Mouse (Mus musculus) urinary bladder, adult 18-20 months (tissue): ENCODE data around the gene Wdr45.
"Not testable (repeated sequence)": the region's sequence is repeated elsewhere in the genome, so short reads cannot be mapped to it uniquely, and the experiment has no call there.

Source experiments
- DNase-seq, 2 experiments: peaks; one replicate each; pipeline ENCODE4 v3.0.0; 2022; ENCODE audit warnings: low spot score in 2 of 2, mixed read lengths in 2 of 2

Gene Wdr45

DNA sequence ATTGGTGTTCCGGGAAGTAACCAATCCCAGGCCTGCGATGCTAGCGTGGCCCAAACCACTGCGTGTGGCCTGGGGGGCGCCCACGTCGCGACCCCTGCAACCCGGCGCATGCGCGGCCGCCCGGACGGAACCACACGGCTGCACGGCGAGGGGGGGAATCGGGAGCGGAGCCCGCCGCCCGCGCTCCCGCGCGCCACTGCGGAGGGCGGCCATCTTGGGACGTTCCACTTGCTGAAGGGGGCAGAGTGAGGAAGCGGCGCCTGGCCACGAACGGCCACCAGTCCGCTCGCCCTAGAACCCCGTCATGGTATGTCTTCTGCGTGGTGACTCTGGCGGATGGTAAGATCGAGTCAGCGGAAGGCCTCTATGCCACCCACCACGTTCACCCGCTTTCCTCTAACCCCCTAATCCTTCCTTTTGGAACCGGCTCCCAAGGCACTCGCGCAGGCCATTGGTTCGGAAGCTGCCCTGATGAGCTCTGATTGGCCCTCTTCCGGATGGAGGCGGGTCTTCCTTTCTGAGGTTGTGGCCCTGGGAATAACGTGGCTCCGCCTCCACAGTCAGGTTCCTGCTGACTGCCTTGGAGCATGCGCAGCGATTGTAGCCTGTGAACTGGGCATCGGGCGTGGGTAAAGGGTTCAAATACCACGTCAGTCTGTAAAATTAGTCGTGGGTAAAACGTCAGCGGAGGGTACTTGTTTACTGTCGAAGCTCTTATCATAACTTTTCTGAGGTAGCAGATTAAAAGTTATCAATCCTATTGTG is at the start of gene Wdr45:
Gene Wdr45, plus strand, starts transcription at position 199 of the 765 bp plus-strand sequence.
- DNase-seq: peak; percentile 66 to 84

DNA sequence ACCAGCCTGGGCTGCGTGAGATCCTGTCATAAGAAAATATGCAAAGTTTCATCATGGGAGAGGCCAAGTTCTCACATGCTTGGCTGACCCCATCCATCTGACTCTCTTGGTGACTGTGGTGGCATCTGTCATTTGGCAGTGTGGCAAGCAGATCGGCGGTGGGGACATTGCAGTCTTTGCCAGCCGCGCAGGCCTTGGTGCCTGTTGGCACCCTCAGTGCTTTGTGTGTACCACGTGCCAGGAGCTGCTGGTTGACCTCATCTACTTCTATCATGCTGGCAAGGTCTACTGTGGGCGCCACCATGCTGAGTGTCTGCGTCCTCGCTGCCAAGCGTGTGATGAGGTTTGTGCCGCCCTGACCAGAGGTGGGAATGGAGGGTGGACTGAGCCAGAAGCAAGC is 49.3 kb upstream of the Wdr45 start:
- no peak for DNase-seq

DNA sequence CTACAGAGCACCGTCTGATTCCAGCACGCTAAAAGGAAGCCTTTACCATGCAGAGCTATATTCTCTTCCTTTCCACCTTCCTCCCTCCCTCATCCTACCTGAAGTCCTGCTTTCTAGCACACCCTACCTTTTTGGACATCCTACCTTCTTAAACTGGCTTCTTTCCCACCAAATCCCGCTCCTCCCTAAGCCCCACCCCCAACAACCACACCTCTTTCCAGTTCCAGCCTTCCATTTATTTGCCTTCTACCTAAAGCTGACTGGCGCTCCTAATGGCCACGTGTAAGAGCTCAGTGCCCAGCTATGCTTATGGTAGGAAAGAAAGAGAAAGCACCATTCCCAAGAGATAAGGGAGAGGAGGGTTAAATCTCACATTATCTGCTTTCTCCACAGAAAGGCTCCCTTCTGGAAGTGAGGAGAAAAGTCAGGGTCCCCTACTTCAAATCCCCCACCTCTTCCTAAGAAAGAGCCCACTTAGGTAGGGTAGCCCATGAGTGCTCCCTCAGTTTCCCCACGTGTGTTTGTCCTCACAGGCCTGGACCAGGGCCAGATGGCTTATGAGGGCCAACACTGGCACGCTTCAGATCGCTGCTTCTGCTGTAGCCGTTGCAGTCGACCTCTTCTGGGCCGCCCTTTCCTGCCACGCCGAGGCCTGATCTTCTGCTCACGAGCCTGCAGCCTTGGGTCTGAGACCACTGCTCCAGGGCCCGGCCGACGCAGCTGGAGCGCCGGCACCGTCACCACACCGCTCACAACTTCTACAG is 48.2 kb upstream of the Wdr45 start:
- no peak for DNase-seq

DNA sequence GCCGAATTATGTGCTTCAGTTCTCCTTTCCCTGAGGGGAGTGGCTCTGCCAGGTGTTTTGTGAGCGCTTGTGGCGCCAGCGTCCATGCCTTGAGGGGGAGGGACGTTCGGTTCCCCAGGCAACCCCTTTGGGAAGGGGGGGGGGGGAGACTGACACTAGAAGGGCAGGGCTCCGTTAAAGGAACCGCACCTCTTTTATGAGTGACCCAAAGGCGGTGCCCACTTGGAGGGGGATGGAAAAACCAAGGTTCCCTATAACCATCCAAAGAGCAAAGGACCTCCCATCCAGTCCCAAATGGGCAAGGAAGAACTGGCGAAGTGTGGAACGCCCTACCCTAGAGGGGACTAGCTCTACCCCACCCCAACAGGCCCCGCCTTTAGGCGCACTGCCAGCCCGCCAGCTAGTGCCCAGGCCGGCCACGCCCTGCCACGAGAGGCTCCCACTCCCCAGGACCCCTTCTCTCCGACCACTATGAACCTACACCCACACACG is 43.7 kb upstream of the Wdr45 start:
- peak; percentile 59 to 68 for DNase-seq

DNA sequence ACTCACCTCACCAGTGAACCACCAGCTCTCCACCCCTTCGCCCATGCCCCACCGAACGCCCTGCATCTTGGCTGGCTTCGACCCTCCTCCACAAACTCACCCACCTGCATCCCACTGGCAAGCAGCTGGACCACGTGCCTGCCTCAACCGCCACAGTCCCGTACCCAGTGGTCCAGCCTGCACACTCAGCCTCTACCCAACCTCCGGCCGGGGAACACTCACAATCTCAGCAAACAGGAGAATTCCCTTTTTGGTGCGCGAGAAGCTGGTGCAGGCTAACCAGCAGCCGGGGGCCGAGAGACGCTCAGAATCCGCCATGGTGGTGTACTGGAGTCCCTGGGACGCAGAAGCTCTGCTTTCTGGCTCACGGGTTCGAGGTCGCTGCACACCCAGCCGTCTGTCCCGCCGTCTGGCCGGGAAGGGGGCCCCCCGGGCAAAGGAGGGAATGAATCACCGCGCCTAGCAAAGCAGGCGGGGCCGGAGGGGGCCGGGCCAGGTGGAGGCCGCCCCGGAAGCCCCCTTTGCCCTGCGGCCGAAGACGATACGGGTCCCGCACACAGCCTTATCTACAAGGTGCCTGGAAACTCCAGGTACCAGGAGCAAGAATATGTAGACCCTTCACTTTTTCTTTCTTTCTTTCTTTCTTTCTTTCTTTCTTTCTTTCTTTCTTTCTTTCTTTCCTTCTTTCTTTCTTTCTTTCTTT is 43.1 kb upstream of the Wdr45 start, which contains the start of gene Plp2:
Gene Plp2, minus strand, starts transcription at position 470 of the 703 bp plus-strand sequence.
- DNase-seq: peak; percentile 46 to 48

DNA sequence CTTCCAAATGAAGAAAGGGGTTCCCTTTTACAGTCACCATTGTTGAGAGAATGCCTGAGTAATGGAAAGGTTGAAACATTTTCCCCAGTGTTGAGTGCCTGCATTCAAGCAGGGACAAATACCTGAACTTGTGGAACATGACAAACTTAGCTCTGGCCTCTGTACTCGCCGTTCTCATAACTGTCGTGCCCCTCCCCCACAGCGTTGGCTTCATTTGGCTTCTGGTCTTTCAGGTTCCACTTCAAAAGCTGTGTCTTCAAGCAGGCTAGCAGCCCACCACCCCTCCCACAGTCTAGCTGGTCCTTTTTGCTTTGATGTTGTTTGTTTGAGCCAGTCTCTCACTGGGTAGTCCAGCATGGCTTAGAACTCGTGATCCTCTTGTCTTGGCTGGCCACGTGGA is 41.4 kb upstream of the Wdr45 start:
- no peak for DNase-seq

DNA sequence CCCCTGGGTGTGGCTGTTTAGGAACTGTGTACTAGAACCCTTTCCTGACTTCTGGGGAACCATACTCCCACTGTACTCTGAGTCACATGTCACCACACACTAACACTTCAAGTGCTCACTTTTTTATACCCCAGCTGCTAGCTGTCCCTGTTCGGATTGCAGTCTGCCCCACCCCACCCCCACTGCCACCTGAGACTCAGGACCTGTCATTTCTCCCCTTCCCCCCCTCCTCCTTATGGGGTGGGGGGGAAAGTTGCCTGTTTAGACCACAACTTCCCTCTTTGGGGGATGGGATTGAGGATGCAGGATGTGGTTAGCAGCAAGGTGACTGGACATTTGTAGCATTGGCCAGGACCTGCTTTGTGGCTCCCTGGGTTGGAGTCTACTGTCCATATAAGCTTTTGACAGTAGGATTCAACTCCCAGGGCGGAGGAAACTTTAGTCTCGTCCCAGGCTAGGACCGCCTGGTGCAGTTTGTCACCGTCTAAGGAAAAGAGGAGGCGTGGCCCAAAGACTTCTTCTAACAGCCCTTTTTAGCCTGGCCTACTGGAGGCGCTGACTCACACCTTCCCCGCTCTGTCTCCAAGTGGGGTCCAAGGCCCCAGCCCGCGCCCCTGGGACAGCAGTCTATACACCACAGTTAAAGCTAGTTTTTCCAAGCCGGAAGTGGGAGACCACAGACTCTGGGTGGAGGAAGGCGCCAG is 40.4 kb upstream of the Wdr45 start:
- DNase-seq: no peak

DNA sequence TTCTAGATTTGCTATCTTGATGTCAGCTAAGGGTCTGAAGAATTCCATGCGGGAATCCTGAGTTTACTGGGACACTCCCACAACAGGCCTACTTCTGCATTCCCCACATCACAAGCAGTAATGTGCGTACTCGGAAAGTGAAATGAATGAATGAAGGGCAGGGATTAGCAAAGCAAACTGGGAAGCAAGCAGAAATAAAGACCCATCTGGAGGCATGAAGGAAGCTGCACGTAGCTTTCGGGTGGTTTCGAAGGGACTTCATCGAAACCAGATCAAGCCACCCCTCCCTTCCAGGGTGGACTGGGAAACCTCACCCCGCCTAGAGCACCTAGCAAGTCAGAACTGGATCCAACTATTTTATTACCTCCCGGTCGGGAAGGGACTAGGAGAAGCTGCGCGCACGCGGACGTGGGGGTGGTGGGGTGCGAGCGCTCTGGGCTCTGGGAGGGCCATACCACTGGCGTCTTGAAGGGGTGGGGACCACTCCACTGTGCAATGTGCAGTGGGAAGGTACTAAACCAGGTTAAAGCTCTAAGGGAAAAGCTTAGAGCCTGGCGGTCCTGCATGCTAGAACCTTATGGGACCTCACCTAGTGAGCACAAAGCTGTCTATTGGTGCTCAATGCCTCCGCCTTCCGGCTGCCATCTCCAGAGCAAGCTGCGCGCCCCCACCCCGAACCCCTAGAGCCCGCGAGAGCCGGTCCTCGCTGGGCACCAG is 39.7 kb upstream of the Wdr45 start:
- no peak for DNase-seq

DNA sequence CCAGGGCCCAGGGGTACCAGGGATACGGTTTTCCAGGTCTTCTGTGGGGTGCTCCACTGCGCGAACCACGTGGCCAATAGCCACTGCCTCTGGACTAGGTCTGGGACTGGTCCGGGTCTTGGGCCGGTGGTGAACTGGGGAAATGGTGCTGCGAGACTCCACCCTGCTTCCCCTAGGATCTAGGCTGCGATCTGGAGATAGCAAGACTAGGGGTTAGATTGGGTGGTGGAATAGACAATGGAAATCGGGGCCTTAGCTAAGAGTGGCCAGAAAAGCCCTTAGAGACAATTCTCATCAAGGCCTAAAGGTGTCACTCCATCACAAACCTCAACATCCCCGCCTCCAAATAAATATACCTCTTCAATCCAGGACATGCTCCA is 39.1 kb upstream of the Wdr45 start:
- no peak for DNase-seq

DNA sequence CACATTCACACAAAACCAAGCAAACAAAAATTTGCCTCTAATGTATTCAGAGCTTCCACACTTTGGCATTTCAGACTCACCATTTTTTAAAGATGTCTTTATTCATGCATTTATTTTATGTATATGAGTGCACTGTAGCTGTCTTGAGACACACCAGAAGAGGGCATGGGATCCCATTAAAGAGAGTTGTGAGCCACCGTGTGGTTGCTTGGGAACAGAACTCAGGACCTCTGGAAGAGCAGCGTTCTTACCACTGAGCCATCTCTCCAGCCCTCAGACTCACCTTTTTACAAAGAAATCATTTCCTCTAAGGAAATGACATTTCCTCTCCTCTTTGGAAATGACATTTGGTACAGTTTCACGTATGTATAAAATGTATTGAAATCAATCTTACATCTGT is 35.1 kb upstream of the Wdr45 start:
- no peak for DNase-seq

DNA sequence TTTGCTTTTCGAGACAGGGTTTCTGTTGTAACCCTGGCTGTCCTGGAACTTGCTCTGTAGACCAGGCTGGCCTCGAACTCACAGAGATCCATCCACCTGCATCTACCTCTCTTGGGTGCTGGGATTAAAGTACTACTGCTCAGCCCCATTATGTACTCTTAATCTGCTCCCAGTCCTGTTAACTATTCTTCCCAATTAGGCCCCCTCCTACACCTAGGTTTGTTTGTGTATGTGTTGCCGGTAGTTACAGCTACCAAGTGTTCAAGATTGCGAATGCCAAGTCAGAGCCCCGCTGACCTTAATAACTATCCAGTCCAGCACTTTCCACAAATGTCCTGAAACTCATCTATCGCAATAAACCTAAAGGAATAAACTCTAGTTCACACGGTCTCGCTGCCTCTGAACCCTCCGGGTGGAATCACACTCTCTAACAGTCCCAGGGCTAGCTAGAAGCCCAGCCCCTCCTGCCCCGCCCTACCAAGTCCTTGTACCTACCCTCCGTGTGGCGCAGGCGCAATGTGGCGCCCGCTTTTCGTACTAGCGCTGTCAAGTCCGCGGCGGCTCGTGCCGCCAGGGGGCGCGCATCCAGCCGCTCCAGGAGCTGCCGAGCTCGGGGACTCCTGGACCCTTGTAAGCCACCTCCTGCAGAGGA is 34.6 kb upstream of the Wdr45 start:
- DNase-seq: peak; percentile 58 to 73

DNA sequence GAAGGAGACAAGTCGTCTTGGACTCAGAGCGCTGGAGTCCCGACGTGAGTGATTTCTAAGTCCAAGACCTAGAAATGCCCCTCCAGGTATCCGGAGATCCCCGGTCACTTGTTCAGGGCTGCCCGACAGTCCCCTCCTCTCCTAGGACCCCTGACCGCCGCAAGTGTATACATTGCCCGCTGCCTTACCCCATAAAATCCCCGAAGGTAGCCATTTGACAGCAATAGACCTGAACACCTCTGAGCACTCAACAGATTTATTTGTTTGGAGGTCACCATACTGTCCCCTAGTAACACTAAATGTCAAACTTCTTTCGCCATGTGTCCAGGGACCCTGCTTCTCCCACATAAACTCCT is 34.1 kb upstream of the Wdr45 start:
- DNase-seq: no peak

DNA sequence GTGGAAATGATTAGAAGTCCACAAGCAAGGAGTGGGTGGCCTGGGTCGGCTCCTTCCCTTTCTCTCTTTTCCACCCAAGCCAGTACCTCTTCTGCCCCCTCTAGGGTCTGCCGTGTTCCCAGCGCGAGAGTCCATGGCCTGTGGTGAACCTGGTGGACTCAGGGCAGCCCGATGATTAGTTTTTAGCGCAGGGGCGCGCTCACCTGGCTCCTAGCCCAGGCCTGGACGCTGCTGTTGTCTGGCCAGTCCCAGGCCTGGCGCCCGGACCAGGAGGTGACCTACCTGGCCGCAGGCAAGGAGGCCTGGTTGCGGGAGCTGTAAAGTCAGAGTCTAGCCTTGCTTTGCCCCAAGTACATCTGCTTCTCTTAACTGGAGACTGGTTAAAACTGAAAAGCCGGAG is 33.3 kb upstream of the Wdr45 start, which contains the start of gene Magix:
Gene Magix, minus strand, starts transcription at position 388 of the 400 bp plus-strand sequence.
- DNase-seq: no peak

DNA sequence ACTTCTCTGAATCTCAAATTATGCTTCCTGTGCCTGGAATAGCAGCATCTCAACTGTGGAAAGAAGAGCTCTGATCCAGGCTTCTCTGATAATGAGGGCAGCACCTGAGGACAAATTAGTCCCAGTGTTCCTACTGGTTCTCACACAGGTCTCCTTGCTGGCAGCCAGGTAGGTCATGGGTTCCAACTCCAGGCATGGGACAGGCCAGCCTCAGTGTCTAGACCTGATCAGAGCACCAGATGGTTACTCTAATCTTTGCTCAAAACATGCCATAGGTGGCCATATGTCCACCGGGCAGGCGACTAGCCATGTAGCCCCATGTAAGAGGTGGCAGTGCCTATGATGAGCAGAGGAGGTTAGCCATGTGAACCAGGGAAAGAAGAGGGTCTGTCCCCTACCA is 25.8 kb upstream of the Wdr45 start:
- no peak for DNase-seq

DNA sequence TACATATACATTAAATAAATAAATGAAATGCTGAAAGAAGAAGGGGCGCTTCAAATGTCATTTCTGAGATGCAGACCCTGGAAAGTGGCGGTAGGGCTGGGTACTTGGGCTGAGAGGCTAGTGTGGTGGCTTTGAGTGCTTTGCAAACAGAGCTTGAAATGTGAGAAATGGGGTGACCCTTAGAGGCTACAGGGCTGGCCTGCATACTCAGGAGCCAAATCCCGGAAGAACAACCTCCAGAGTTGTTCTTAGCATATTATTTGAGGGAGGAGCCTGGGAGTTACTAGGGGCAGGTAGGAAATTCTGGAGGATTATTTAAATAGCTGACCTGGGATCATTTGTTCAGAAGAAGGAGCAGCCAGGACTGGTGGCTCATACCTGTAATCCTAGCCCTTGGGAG is 23.6 kb upstream of the Wdr45 start:
- no peak for DNase-seq

DNA sequence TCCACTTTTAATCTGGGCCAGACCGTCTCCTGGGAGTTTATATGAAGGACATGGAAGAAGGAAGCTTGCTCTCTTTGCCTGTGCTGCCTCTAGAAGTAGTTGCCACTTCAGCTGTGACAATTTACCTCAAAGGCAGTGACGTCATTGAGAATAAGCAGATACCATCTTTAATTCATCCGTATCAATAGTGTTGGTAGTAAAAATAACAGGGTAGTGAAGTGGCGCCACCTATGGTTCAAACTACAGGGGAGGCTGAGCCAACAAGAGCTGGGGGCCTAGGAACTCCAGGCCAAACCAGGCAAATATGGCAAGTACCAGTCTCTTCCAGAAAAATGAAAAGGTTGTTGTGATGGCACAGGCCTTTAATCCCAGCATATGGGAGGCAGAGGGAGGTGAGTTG is 21.3 kb upstream of the Wdr45 start:
- DNase-seq: no peak

DNA sequence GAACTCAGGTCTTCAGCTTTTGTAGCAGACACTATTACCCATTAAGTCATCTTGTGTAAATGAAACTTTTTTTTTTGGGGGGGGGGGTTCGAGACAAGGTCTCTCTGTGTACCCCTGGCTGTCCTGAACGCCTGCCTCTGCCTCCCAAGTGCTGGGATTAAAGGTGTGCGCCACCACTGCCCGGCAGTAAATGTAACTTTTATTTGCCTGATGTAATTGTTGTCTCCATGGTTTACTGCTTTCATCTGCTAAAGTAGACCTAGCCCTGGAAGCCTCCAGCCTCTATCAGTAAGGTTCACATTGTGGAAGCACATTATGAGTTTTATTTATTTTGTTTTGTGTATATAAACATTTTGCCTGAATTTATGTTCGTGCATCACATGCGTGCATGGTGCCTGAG is 17.6 kb upstream of the Wdr45 start:
- no peak for DNase-seq

DNA sequence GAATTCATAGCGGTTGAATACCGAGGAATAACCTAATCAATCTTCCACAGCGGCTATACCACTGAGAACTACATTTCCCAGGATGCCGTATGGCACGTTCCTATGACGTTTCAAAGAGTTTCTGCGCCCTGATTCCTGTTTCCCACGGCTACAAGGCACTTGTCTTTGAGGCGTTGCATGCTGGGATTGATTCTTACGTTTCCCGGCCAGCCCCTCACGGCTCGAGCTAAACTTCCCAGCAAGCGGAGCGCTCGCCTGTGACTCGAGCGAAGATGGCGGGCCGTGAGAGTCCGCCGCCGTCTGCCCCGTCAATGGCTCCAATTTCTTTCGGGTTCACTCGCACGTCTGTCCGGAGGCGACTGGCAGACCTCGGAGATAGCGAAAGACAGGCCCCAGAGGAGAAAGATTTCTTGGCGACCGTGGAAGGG is 17.2 kb upstream of the Wdr45 start, which contains the start of gene Gpkow:
Gene Gpkow, plus strand, starts transcription at position 178 of the 428 bp plus-strand sequence.
- peak in 1 of 2 experiments; percentile 82 for DNase-seq

DNA sequence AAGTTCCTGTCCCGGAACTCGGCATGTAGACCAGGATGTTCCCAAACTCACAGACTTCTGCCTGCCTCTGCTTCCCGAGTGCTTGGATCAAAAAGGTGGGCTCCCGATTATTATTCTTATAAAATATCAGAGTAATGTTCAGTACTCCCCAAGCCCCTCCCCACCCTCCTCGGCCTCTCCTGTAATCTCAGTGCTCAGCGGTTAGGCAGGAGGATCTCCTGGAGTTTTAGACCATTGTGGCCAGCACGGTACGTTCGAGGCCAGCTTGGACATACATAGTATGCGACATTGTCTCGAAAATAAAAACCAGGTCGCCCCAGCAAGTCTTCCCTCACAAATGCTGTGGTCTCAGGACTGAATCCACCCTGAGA is 384 bp upstream of the Wdr45 start:
- DNase-seq: not testable (repeated sequence)

DNA sequence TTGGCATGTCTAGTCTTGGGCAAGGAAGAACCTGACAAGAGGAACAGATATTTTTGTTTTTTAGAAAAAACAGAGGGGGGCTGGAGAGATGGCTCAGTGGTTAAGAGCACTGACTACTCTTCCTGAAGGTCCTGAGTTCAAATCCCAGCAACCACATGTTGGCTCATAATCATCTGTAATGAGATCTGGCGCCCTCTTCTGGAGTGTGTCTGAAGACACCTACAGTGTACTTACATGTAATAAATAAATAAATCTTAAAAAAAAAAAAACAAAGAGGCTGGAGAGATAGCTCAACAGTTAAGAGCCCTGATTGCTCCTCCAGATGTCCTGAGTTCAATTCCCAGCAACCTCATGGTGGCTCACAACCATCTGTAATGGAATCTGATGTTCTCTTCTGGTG is 1.9 kb downstream of the Wdr45 start:
- not testable (repeated sequence) for DNase-seq
